Mouse (Mus musculus): Measurements from ENCODE around the gene Nwd1. TPM values are rescaled to one million over a fixed set of nuclear protein-coding genes. Genes with fewer than 3 reads are reported as not detected.
"Not testable (repeated sequence)": the region's sequence is repeated elsewhere in the genome, so short reads cannot be mapped to it uniquely, and the experiment has no call there.

Gene Nwd1
- polyA plus RNA-seq, 1 experiment = 1.8 TPM

DNA sequence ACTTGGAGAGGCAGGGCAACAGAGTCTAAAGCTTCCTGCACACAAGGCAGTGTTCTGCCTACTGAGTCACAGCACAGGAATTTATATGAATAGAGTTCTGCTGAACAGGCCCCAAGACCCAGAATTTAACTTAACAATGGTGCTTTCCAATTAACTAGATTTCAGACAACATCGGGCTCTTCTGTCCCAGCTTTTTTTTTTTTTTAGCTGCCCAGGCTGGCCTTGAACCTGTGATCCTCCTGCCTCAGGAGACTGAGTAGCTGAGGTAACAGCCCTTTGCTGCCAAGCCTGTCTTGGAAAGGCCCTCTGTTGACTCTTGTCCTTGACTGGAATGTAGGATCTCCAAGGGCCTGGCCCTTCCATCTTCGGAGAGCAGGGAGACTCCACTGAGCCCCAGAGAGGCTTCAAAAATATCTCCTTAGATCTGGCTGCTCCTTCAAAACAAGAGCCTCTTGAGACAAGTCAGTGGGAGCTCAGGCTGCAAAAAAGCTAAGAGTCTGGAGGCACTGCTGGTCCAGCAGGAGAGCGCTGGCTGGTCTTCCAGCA, 17.7 kb downstream of the Nwd1 start:
- Histone ChIP-seq H3K4me3 (replicated peaks; ENCODE audit: control insufficient read depth, low read depth, low read length) (no peak overlapping the region), H3K4me1 (ENCODE audit: control insufficient read depth, insufficient read depth, low read length) (no peaks in the 10 kb centered on the region), H3K27ac (ENCODE audit: control insufficient read depth, insufficient read depth, low read depth, low read length, poor library complexity) (no peak overlapping the region)
- 82% methylated on average over 3 of the region's 3 CpGs for WGBS
- TF ChIP-seq CTCF (IDR thresholded peaks at IDR 0.05; ENCODE audit: control insufficient read depth, insufficient read depth, low read length) = no peak
- TF ChIP-seq POLR2A (IDR thresholded peaks at IDR 0.05; ENCODE audit: borderline replicate concordance, control insufficient read depth, low read depth, low read length) = no peak

GRCm38 (mm10) chr8:72664757-72665156, 18.2 kb downstream of the Nwd1 start:
- Histone ChIP-seq H3K4me1 (ENCODE audit: control insufficient read depth, insufficient read depth, low read length) (no peaks in the 10 kb centered on the region), H3K4me3 (replicated peaks; ENCODE audit: control insufficient read depth, low read depth, low read length) (no peak overlapping the region), H3K27ac (ENCODE audit: control insufficient read depth, insufficient read depth, low read depth, low read length, poor library complexity) (no peak overlapping the region)
- 35% methylated on average over 5 of the region's 5 CpGs for WGBS
- TF ChIP-seq POLR2A (IDR thresholded peaks at IDR 0.05; ENCODE audit: borderline replicate concordance, control insufficient read depth, low read depth, low read length) (no peak), CTCF (IDR thresholded peaks at IDR 0.05; ENCODE audit: control insufficient read depth, insufficient read depth, low read length) (no peak)

DNA sequence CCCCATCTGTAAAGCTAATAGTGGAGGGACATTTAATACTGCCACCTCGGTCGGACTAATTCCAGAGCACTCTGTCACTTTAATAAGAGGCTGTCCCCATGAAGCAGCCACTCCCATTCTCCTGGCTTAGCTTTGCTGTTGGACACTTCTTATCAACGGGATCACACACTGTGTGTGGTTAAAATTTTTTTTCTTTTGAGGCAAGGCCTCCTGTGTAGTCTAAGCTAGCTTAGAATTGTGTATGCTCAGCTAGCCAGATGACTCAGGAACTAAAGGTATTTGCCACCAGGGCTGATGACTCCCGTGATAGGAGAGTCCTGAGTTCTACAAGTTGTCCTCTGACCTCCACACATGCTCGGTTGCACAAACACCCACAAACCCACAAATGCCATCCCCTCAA, 18.9 kb downstream of the Nwd1 start:
- H3K27ac ChIP-seq (ENCODE audit: control insufficient read depth, insufficient read depth, low read depth, low read length, poor library complexity) = no peak overlapping the region
- WGBS = 26% methylated on average over 5 of the region's 5 CpGs
- H3K4me3 ChIP-seq (replicated peaks; ENCODE audit: control insufficient read depth, low read depth, low read length) = no peak overlapping the region
- H3K4me1 ChIP-seq (ENCODE audit: control insufficient read depth, insufficient read depth, low read length) = no peaks in the 10 kb centered on the region
- TF ChIP-seq POLR2A (IDR thresholded peaks at IDR 0.05; ENCODE audit: borderline replicate concordance, control insufficient read depth, low read depth, low read length) (no peak), CTCF (IDR thresholded peaks at IDR 0.05; ENCODE audit: control insufficient read depth, insufficient read depth, low read length) (no peak)

- Histone ChIP-seq H3K27ac (ENCODE audit: control insufficient read depth, insufficient read depth, low read depth, low read length, poor library complexity) (no peak overlapping the region), H3K4me3 (replicated peaks; ENCODE audit: control insufficient read depth, low read depth, low read length) (no peak overlapping the region), H3K4me1 (ENCODE audit: control insufficient read depth, insufficient read depth, low read length) (no peaks in the 10 kb centered on the region)
- TF ChIP-seq CTCF (IDR thresholded peaks at IDR 0.05; ENCODE audit: control insufficient read depth, insufficient read depth, low read length) (peak; percentile 15; the same call in 1 of the 2 replicates), POLR2A (IDR thresholded peaks at IDR 0.05; ENCODE audit: borderline replicate concordance, control insufficient read depth, low read depth, low read length) (no peak)
These were observed 22.4 kb downstream of the Nwd1 start for GRCm38 (mm10) chr8:72668925-72669324.

- WGBS = 81% methylated on average over 1 of the region's 1 CpGs
- Histone ChIP-seq H3K4me1 (ENCODE audit: control insufficient read depth, insufficient read depth, low read length) (no peaks in the 10 kb centered on the region), H3K27ac (ENCODE audit: control insufficient read depth, insufficient read depth, low read depth, low read length, poor library complexity) (no peak overlapping the region), H3K4me3 (replicated peaks; ENCODE audit: control insufficient read depth, low read depth, low read length) (no peak overlapping the region)
- TF ChIP-seq POLR2A (IDR thresholded peaks at IDR 0.05; ENCODE audit: borderline replicate concordance, control insufficient read depth, low read depth, low read length) (no peak), CTCF (IDR thresholded peaks at IDR 0.05; ENCODE audit: control insufficient read depth, insufficient read depth, low read length) (no peak)
These were observed 26.3 kb downstream of the Nwd1 start for GRCm38 (mm10) chr8:72672802-72673201.

GRCm38 (mm10) chr8:72674184-72674583, 27.7 kb downstream of the Nwd1 start:
- WGBS = 80% methylated on average over 2 of the region's 2 CpGs
- Histone ChIP-seq H3K27ac (ENCODE audit: control insufficient read depth, insufficient read depth, low read depth, low read length, poor library complexity) (no peak overlapping the region), H3K4me3 (replicated peaks; ENCODE audit: control insufficient read depth, low read depth, low read length) (no peak overlapping the region), H3K4me1 (ENCODE audit: control insufficient read depth, insufficient read depth, low read length) (no peaks in the 10 kb centered on the region)
- TF ChIP-seq POLR2A (IDR thresholded peaks at IDR 0.05; ENCODE audit: borderline replicate concordance, control insufficient read depth, low read depth, low read length) (no peak), CTCF (IDR thresholded peaks at IDR 0.05; ENCODE audit: control insufficient read depth, insufficient read depth, low read length) (peak; percentile 47)

GRCm38 (mm10) chr8:72676436-72676835, 29.9 kb downstream of the Nwd1 start:
- no peak overlapping the region for H3K27ac ChIP-seq (ENCODE audit: control insufficient read depth, insufficient read depth, low read depth, low read length, poor library complexity)
- 68% methylated on average over 4 of the region's 4 CpGs for WGBS
- no peaks in the 10 kb centered on the region for H3K4me1 ChIP-seq (ENCODE audit: control insufficient read depth, insufficient read depth, low read length)
- H3K4me3 ChIP-seq (replicated peaks; ENCODE audit: control insufficient read depth, low read depth, low read length) = no peak overlapping the region
- TF ChIP-seq POLR2A (IDR thresholded peaks at IDR 0.05; ENCODE audit: borderline replicate concordance, control insufficient read depth, low read depth, low read length) = no peak
- no peak for TF ChIP-seq CTCF (IDR thresholded peaks at IDR 0.05; ENCODE audit: control insufficient read depth, insufficient read depth, low read length)

DNA sequence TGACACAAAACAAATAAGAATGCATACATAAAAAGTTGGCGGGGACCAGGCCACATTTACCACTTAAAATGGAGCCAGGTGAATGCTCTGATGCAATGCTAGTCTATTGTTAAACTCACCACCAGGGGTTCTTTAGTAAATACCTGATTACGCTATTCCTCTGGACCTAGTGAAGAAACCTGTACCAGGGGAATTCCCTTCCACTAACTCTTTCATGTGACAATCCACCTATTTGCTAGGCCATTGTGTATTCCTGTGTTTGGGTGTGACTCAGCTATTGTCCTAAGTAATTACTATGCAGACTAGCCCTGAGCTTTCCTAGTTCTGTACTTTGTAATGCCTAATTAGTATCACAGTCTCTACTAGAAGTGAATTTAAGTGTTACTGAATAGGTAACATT, 30.3 kb downstream of the Nwd1 start:
- H3K4me3 ChIP-seq (replicated peaks; ENCODE audit: control insufficient read depth, low read depth, low read length); H3K4me1 ChIP-seq (ENCODE audit: control insufficient read depth, insufficient read depth, low read length); H3K27ac ChIP-seq (ENCODE audit: control insufficient read depth, insufficient read depth, low read depth, low read length, poor library complexity): not testable (repeated sequence)
- 79% methylated on average over 2 of the region's 2 CpGs for WGBS

- no peaks in the 10 kb centered on the region for H3K4me1 ChIP-seq (ENCODE audit: control insufficient read depth, insufficient read depth, low read length)
- 81% methylated on average over 5 of the region's 5 CpGs for WGBS
- TF ChIP-seq POLR2A (IDR thresholded peaks at IDR 0.05; ENCODE audit: borderline replicate concordance, control insufficient read depth, low read depth, low read length) (no peak), CTCF (IDR thresholded peaks at IDR 0.05; ENCODE audit: control insufficient read depth, insufficient read depth, low read length) (no peak)
- no peak overlapping the region for H3K4me3 ChIP-seq (replicated peaks; ENCODE audit: control insufficient read depth, low read depth, low read length)
- H3K27ac ChIP-seq (ENCODE audit: control insufficient read depth, insufficient read depth, low read depth, low read length, poor library complexity) = no peak overlapping the region
These were observed 30.8 kb downstream of the Nwd1 start for GRCm38 (mm10) chr8:72677331-72677730.
